Mouse (Mus musculus) lung, adult 2 months (tissue): ENCODE measurements around the gene Fam122b. TPM values are rescaled to one million over a fixed set of nuclear protein-coding genes. Genes with fewer than 3 reads are reported as not detected.

Experiments
- DNase-seq: peaks from one replicate; pipeline ENCODE4 v3.0.0; 2022
- H3K4me1 ChIP-seq: fragments of 200-500 bp; 2 replicates; pipeline ENCODE4 v1.6.1; 2011; ENCODE audit warnings: low read length; ENCODE audit not compliant: control insufficient read depth, insufficient read depth
- H3K4me3 ChIP-seq: fragments of 200-500 bp; replicated peaks from 2 replicates; pipeline ENCODE3; 2011; ENCODE audit warnings: low read depth, mild to moderate bottlenecking, control low read depth, low read length; ENCODE audit errors: extremely low read depth
- CTCF ChIP-seq: fragments of 200-500 bp; IDR thresholded peaks from 2 replicates; pipeline ENCODE4 v1.5.1; 2011; ENCODE audit warnings: mild to moderate bottlenecking, low read length, control low read depth; ENCODE audit not compliant: insufficient read depth
- POLR2A ChIP-seq: fragments of 200-500 bp; IDR thresholded peaks from 2 replicates; pipeline ENCODE4 v1.6.1; 2011; ENCODE audit warnings: low read depth, mild to moderate bottlenecking, control low read depth, low read length, borderline replicate concordance; ENCODE audit errors: extremely low read depth
- WGBS: fragments of 180-500 bp; shearing (Covaris S2); methylation state at CpG from one replicate; pipeline ENCODE4 v1.1.7; 2018; 5-methylcytosine and 5-hydroxymethylcytosine counted together
- polyA plus RNA-seq: library from polyadenylated mRNA; depleted of rRNA; stranded (reverse); fragments of >200 nt; gene quantifications from 2 replicates; pipeline ENCODE4 v1.2.3, GENCODE M21; 2012; rRNA removed

The Fam122b gene
- polyA plus RNA-seq, 1 experiment = 2.6 TPM

DNA sequence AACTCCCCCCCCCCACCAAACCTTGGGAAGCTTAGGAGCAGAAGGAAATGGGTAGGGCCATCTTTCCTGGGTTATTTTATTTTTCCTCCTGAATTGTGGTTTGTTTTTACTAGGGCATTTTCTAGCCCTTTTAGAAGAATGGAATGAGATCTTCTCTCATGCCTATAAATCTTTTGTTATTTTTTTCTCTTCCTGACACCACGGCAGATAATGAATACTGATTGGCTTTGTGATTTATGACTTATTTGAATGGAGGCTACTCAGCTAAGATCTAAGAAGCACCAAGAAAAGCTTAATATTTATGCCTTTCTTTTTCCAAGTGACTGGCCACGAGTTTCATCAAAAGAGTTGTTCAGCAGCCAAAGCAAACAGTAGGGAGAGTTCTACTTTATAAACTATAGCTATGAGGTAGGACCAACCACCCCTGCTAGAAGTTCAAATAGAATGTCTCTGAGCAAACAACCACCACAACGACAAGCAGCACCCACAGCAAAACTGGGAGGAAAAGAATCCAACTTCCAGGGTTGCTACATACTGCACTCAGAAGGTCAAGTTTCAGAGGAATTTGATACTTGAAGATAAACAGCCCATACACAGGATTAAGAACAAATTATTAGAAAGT, 64.8 kb downstream of the Fam122b start:
- no peak overlapping the region for H3K4me3 ChIP-seq
- H3K4me1 ChIP-seq = no peaks in the 10 kb centered on the region; the same call in 1 of the 2 replicates
- 35% methylated on average over 3 of the region's 3 CpGs for WGBS
- DNase-seq = no peak
- no peak for TF ChIP-seq CTCF
- no peak for TF ChIP-seq POLR2A

- no peak overlapping the region for H3K4me3 ChIP-seq
- no peaks in the 10 kb centered on the region; the same call in 1 of the 2 replicates for H3K4me1 ChIP-seq
- no peak for DNase-seq
- TF ChIP-seq CTCF (no peak), POLR2A (no peak)
- 56% methylated on average over 5 of the region's 5 CpGs for WGBS
These were observed 68.0 kb downstream of the Fam122b start for GRCm38 (mm10) chrX:53201616-53202015.

GRCm38 (mm10) chrX:53197681-53198080, 71.9 kb downstream of the Fam122b start:
- Histone ChIP-seq H3K4me3 (no peak overlapping the region), H3K4me1 (no peaks in the 10 kb centered on the region)
- no peak for TF ChIP-seq POLR2A
- no peak for TF ChIP-seq CTCF
- DNase-seq = no peak
- WGBS = 65% methylated on average over 4 of the region's 4 CpGs

- TF ChIP-seq POLR2A = no peak
- TF ChIP-seq CTCF = no peak
- no peak overlapping the region for H3K4me3 ChIP-seq
- H3K4me1 ChIP-seq = no peaks in the 10 kb centered on the region
- WGBS = 76% methylated on average over 5 of the region's 5 CpGs
- no peak for DNase-seq
These were observed 73.2 kb downstream of the Fam122b start for GRCm38 (mm10) chrX:53196392-53196791.

Other genes starting within 250 kb of the Fam122b start
- not detected in 2 replicates for gene Plac1, start 29.7 kb downstream of the Fam122b start, polyA plus RNA-seq
- not detected in 2 replicates for gene Fam122c, start 3.6 kb upstream of the Fam122b start, polyA plus RNA-seq
- gene Mospd1, start 100.7 kb upstream of the Fam122b start, polyA plus RNA-seq = 1.6 and 3.4 TPM in 2 replicates
- gene Etd, start 165.1 kb upstream of the Fam122b start, polyA plus RNA-seq = not detected in 2 replicates